Mouse (Mus musculus) stomach, postnatal 0 days (tissue): Measurements from ENCODE around the gene Rab3b. TPM values are rescaled to one million over a fixed set of nuclear protein-coding genes. Genes with fewer than 3 reads are reported as not detected.

Source experiments
- ATAC-seq: fragments of 200-750 bp; cut with Nextera tagmentation; 2 replicates; pipeline ENCODE4 v1.8.0; 2017; ENCODE audit not compliant: low FRiP score, low TSS enrichment
- DNase-seq: peaks from one replicate; pipeline ENCODE4 v3.0.0-alpha.2; 2016; ENCODE audit warnings: low spot score
- H3K27ac ChIP-seq: fragments of 300-500 bp; sonication (generic); replicated peaks from 2 replicates; pipeline ENCODE4 v1.5.1; 2014; ENCODE audit warnings: mild to moderate bottlenecking, control low read depth
- H3K27me3 ChIP-seq: fragments of 300-500 bp; sonication (generic); 2 replicates; pipeline ENCODE4 v1.6.1; 2014; ENCODE audit warnings: low read length; ENCODE audit not compliant: control insufficient read depth, insufficient read depth
- H3K36me3 ChIP-seq: fragments of 300-500 bp; sonication (generic); 2 replicates; pipeline ENCODE4 v1.6.1; 2014; ENCODE audit warnings: low read length, mixed read lengths; ENCODE audit not compliant: control insufficient read depth, insufficient read depth
- H3K4me1 ChIP-seq: fragments of 300-500 bp; sonication (generic); replicated peaks from 2 replicates; pipeline ENCODE4 v1.6.1; 2014; ENCODE audit warnings: antibody characterized with exemption; ENCODE audit not compliant: control insufficient read depth, insufficient read depth
- H3K4me2 ChIP-seq: fragments of 300-500 bp; sonication (generic); replicated peaks from 2 replicates; pipeline ENCODE4 v1.6.1; 2014; ENCODE audit warnings: low read depth, mild to moderate bottlenecking, control low read depth, moderate library complexity
- H3K4me3 ChIP-seq: fragments of 300-500 bp; sonication (generic); 2 replicates; pipeline ENCODE4 v1.5.1; 2014; ENCODE audit warnings: low read depth, low read length, control low read depth
- H3K9ac ChIP-seq: fragments of 300-500 bp; sonication (generic); 2 replicates; pipeline ENCODE4 v1.6.1; 2014; ENCODE audit warnings: mild to moderate bottlenecking, low read length, control low read depth, mixed read lengths
- H3K9me3 ChIP-seq: fragments of 300-500 bp; sonication (generic); 2 replicates; pipeline ENCODE4 v1.6.1; 2016; ENCODE audit warnings: low read length; ENCODE audit not compliant: control insufficient read depth
- CTCF ChIP-seq: IDR thresholded peaks from 2 replicates; pipeline ENCODE4 v1.5.1; 2016; ENCODE audit warnings: antibody characterized with exemption, low read depth, mild to moderate bottlenecking, moderate library complexity
- EP300 ChIP-seq: optimal IDR thresholded peaks from 2 replicates; pipeline ENCODE3; 2016; ENCODE audit warnings: antibody characterized with exemption
- WGBS: fragments of 180-500 bp; shearing (Covaris S2); extraction: QIAGEN DNeasy Blood & Tissue Kit; methylation state at CpG from one replicate; pipeline ENCODE4 v1.1.7; 2014; 5-methylcytosine and 5-hydroxymethylcytosine counted together
- polyA plus RNA-seq: library from polyadenylated mRNA; unstranded; fragments of >200 nt; fragmentation: Nextera tagmentation; extraction: Ambion mirVana; gene quantifications from 2 replicates; pipeline ENCODE4 v1.2.1, GENCODE M21; 2015

Gene Rab3b
- 11.6 and 11.9 TPM in 2 replicates for polyA plus RNA-seq

GRCm38 (mm10) chr4:108878963-108879822 is at the start of gene Rab3b:
Gene Rab3b (plus strand): TSS chr4:108879063.
- ATAC-seq (peak; percentile 87), DNase-seq (peak; percentile 85)
- H3K27me3 ChIP-seq: no peaks in the 10 kb centered on the region
- peak within 1 kb of the TSS; percentile 91 for H3K4me2 ChIP-seq
- H3K4me3 ChIP-seq: peak within 1 kb of the TSS; percentile 51
- under 1% methylated on average over 46 of the region's 46 CpGs for WGBS
- peak within 1 kb of the TSS; percentile 58 for H3K9ac ChIP-seq
- H3K9me3 ChIP-seq: no peaks in the 10 kb centered on the region
- H3K27ac ChIP-seq: no peak within 1 kb of the TSS
- H3K36me3 ChIP-seq: no peaks in the 10 kb centered on the region
- TF ChIP-seq EP300: no peak
- no peaks in the 10 kb centered on the region for H3K4me1 ChIP-seq

- H3K4me1 ChIP-seq: no peaks in the 10 kb centered on the region; the same call in 1 of the 2 replicates
- no peak for ATAC-seq
- no peak for TF ChIP-seq EP300
- no peak for TF ChIP-seq CTCF
- no peak overlapping the region for H3K4me3 ChIP-seq
- no peaks in the 10 kb centered on the region for H3K9me3 ChIP-seq
- no peak overlapping the region for H3K9ac ChIP-seq
- no peak overlapping the region for H3K4me2 ChIP-seq
- H3K36me3 ChIP-seq: peaks cover 8% of the 10 kb centered on the region; the same call in 1 of the 2 replicates
- H3K27ac ChIP-seq: no peak overlapping the region
- H3K27me3 ChIP-seq: no peaks in the 10 kb centered on the region
- WGBS: 66% methylated on average over 1 of the region's 1 CpGs
- no peak for DNase-seq
Measured at GRCm38 (mm10) chr4:108830698-108831097, 48.2 kb upstream of the Rab3b start.

- H3K9me3 ChIP-seq: no peaks in the 10 kb centered on the region
- 0 out of 2 replicates have a peak, but pooled peaks cover 2% of the 10 kb centered on the region for H3K36me3 ChIP-seq
- H3K27me3 ChIP-seq: no peaks in the 10 kb centered on the region
- TF ChIP-seq CTCF (no peak), EP300 (no peak)
- no peaks in the 10 kb centered on the region; the same call in 1 of the 2 replicates for H3K4me1 ChIP-seq
- under 1% methylated on average over 52 of the region's 73 CpGs for WGBS
- peak; percentile 97 for DNase-seq
- H3K9ac ChIP-seq: peak within 1 kb of the TSS; percentile 98
- H3K4me2 ChIP-seq: peak within 1 kb of the TSS; percentile 72
- H3K27ac ChIP-seq: peak within 1 kb of the TSS; percentile 93
- peak; percentile 95 for ATAC-seq
- peak within 1 kb of the TSS; percentile 94 for H3K4me3 ChIP-seq
Measured at GRCm38 (mm10) chr4:108832916-108833827, 45.7 kb upstream of the Rab3b start, which contains the start of gene Btf3l4. Gene Btf3l4 (minus strand): TSS chr4:108833614.

DNA sequence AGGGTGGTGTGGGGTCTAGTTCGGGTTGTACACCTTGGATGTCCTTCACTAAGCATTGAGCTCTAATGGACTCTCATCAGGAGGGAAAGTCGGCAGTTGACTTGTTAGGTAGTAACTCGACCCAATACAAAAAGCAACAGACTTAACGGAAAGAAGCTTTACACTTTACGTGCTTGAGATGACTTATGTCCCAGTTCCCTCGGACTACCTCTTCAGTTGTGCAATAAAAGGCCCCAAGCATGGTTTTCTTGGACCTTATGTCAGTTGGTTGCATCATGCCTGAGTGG is 45.1 kb upstream of the Rab3b start:
- Histone ChIP-seq H3K9me3 (no peaks in the 10 kb centered on the region), H3K27me3 (no peaks in the 10 kb centered on the region), H3K9ac (peak overlapping the region; percentile 98), H3K4me1 (no peaks in the 10 kb centered on the region; the same call in 1 of the 2 replicates), H3K4me2 (peak overlapping the region; percentile 72), H3K27ac (peak overlapping the region; percentile 93), H3K36me3 (no peaks in the 10 kb centered on the region), H3K4me3 (peak overlapping the region; percentile 94)
- DNase-seq (no peak), ATAC-seq (peak; percentile 59; the same call in 1 of the 2 replicates)
- 0% methylated on average over 6 of the region's 6 CpGs for WGBS
- TF ChIP-seq EP300 (no peak), CTCF (no peak)

GRCm38 (mm10) chr4:108834115-108834970 is 44.5 kb upstream of the Rab3b start, which contains the start of gene Txndc12:
Gene Txndc12 (plus strand): TSS chr4:108834601.
- ATAC-seq: peak; percentile 73
- H3K27me3 ChIP-seq: no peaks in the 10 kb centered on the region
- WGBS: under 1% methylated on average over 34 of the region's 34 CpGs

More at GRCm38 (mm10) chr4:108834115-108834970, 44.5 kb upstream of the Rab3b start, which contains the start of gene Txndc12:
- peak; percentile 87 for DNase-seq
- Histone ChIP-seq H3K4me2 (peak within 1 kb of the TSS; percentile 72), H3K9ac (peak within 1 kb of the TSS; percentile 98), H3K9me3 (no peaks in the 10 kb centered on the region), H3K4me3 (peak within 1 kb of the TSS; percentile 94), H3K36me3 (no peaks in the 10 kb centered on the region), H3K4me1 (no peaks in the 10 kb centered on the region; the same call in 1 of the 2 replicates), H3K27ac (peak within 1 kb of the TSS; percentile 93)
- TF ChIP-seq EP300 (no peak), CTCF (peak; percentile 24; the same call in 1 of the 2 replicates)
